Mouse (Mus musculus) forebrain, embryonic 15.5 days (tissue): ENCODE results near the gene Lmna. TPM values are rescaled to one million over a fixed set of nuclear protein-coding genes. Genes with fewer than 3 reads are reported as not detected.

ENCODE experiments used
- ATAC-seq: fragments of 200-750 bp; cut with Nextera tagmentation; replicated peaks from 2 replicates; pipeline ENCODE4 v1.8.0; 2017; ENCODE audit warnings: mild to moderate bottlenecking, moderate TSS enrichment, moderate library complexity
- H3K27ac ChIP-seq: fragments of 300-500 bp; sonication (generic); replicated peaks from 2 replicates; pipeline ENCODE4 v1.5.1; 2015; ENCODE audit warnings: mild to moderate bottlenecking, inconsistent platforms
- H3K27me3 ChIP-seq: fragments of 300-500 bp; sonication (generic); 2 replicates; pipeline ENCODE4 v1.6.1; 2015; ENCODE audit warnings: inconsistent platforms
- H3K36me3 ChIP-seq: fragments of 300-500 bp; sonication (generic); 2 replicates; pipeline ENCODE4 v1.6.1; 2015; ENCODE audit warnings: mild to moderate bottlenecking, inconsistent platforms
- H3K4me1 ChIP-seq: fragments of 300-500 bp; sonication (generic); 2 replicates; pipeline ENCODE4 v1.6.1; 2015; ENCODE audit warnings: inconsistent platforms
- H3K4me2 ChIP-seq: fragments of 300-500 bp; sonication (generic); replicated peaks from 2 replicates; pipeline ENCODE4 v1.6.1; 2015; ENCODE audit warnings: mild to moderate bottlenecking, inconsistent platforms
- H3K4me3 ChIP-seq: fragments of 300-500 bp; sonication (generic); 2 replicates; pipeline ENCODE4 v1.5.1; 2015; ENCODE audit warnings: mild to moderate bottlenecking, inconsistent platforms
- H3K9ac ChIP-seq: fragments of 300-500 bp; sonication (generic); replicated peaks from 2 replicates; pipeline ENCODE4 v1.6.1; 2015; ENCODE audit warnings: mild to moderate bottlenecking, inconsistent platforms
- H3K9me3 ChIP-seq: fragments of 300-500 bp; sonication (generic); 2 replicates; pipeline ENCODE4 v1.6.1; 2016; ENCODE audit warnings: inconsistent platforms
- WGBS: fragments of 180-500 bp; shearing (Covaris S2); methylation state at CpG from one replicate; pipeline ENCODE4 v1.1.7; 2015; ENCODE audit warnings: mixed read lengths; 5-methylcytosine and 5-hydroxymethylcytosine counted together
- polyA plus RNA-seq: library from polyadenylated mRNA; unstranded; fragments of >200 nt; fragmentation: Nextera tagmentation; extraction: Ambion mirVana; gene quantifications from 2 replicates; pipeline ENCODE4 v1.2.1, GENCODE M21; 2015

The Lmna gene
- polyA plus RNA-seq, 1 experiment from 2014 or later: 27.5 TPM

GRCm38 (mm10) chr3:88512896-88513545, 3.3 kb upstream of the Lmna start:
- no peak for ATAC-seq
- H3K27me3 ChIP-seq: no peaks in the 10 kb centered on the region
- H3K36me3 ChIP-seq: no peaks in the 10 kb centered on the region
- no peak overlapping the region; the same call in 1 of the 2 replicates for H3K9ac ChIP-seq
- no peaks in the 10 kb centered on the region for H3K9me3 ChIP-seq
- no peak overlapping the region for H3K27ac ChIP-seq
- 41% methylated on average over 13 of the region's 15 CpGs for WGBS
- no peak overlapping the region for H3K4me3 ChIP-seq
- H3K4me1 ChIP-seq: peaks cover 35% of the 10 kb centered on the region
- no peak overlapping the region for H3K4me2 ChIP-seq

GRCm38 (mm10) chr3:88512141-88512895, 2.6 kb upstream of the Lmna start:
- peaks cover 35% of the 10 kb centered on the region for H3K4me1 ChIP-seq
- no peak overlapping the region; the same call in 1 of the 2 replicates for H3K9ac ChIP-seq
- no peaks in the 10 kb centered on the region for H3K36me3 ChIP-seq
- H3K27me3 ChIP-seq: no peaks in the 10 kb centered on the region
- 42% methylated on average over 6 of the region's 6 CpGs for WGBS
- no peak overlapping the region for H3K4me2 ChIP-seq
- no peak overlapping the region for H3K27ac ChIP-seq
- no peaks in the 10 kb centered on the region for H3K9me3 ChIP-seq
- no peak for ATAC-seq
- no peak overlapping the region for H3K4me3 ChIP-seq

- no peak for ATAC-seq
- Histone ChIP-seq H3K9ac (no peak overlapping the region), H3K36me3 (no peaks in the 10 kb centered on the region), H3K4me1 (peaks cover 35% of the 10 kb centered on the region), H3K27me3 (no peaks in the 10 kb centered on the region), H3K4me3 (no peak overlapping the region), H3K4me2 (no peak overlapping the region), H3K9me3 (no peaks in the 10 kb centered on the region), H3K27ac (no peak overlapping the region)
- 75% methylated on average over 4 of the region's 4 CpGs for WGBS
Observed at GRCm38 (mm10) chr3:88511559-88511958, 1.8 kb upstream of the Lmna start.

GRCm38 (mm10) chr3:88510421-88511289, 899 bp upstream of the Lmna start:
- no peaks in the 10 kb centered on the region for H3K27me3 ChIP-seq
- peak overlapping the region; percentile 43 for H3K4me3 ChIP-seq
- peak overlapping the region; percentile 86 for H3K27ac ChIP-seq
- H3K36me3 ChIP-seq: no peaks in the 10 kb centered on the region
- no peaks in the 10 kb centered on the region for H3K9me3 ChIP-seq
- peaks cover 35% of the 10 kb centered on the region for H3K4me1 ChIP-seq
- peak overlapping the region; percentile 58 for H3K4me2 ChIP-seq
- H3K9ac ChIP-seq: peak overlapping the region; percentile 37
- ATAC-seq: peak; percentile 11
- WGBS: 53% methylated on average over 13 of the region's 13 CpGs

GRCm38 (mm10) chr3:88509250-88509649, 506 bp downstream of the Lmna start:
- ATAC-seq: no peak
- H3K36me3 ChIP-seq: no peaks in the 10 kb centered on the region
- no peaks in the 10 kb centered on the region for H3K27me3 ChIP-seq
- H3K4me1 ChIP-seq: peaks cover 35% of the 10 kb centered on the region
- WGBS: 61% methylated on average over 3 of the region's 3 CpGs
- H3K4me3 ChIP-seq: peak overlapping the region; percentile 43
- peak overlapping the region; percentile 86 for H3K27ac ChIP-seq
- H3K9me3 ChIP-seq: no peaks in the 10 kb centered on the region
- peak overlapping the region; percentile 37 for H3K9ac ChIP-seq
- peak overlapping the region; percentile 58 for H3K4me2 ChIP-seq

GRCm38 (mm10) chr3:88505765-88506164, 4.0 kb downstream of the Lmna start:
- Histone ChIP-seq H3K9ac (no peak overlapping the region), H3K9me3 (no peaks in the 10 kb centered on the region), H3K4me2 (no peak overlapping the region), H3K4me1 (peaks cover 35% of the 10 kb centered on the region), H3K27ac (no peak overlapping the region), H3K4me3 (no peak overlapping the region), H3K36me3 (no peaks in the 10 kb centered on the region), H3K27me3 (no peaks in the 10 kb centered on the region)
- no peak for ATAC-seq
- WGBS: 53% methylated on average over 7 of the region's 7 CpGs

GRCm38 (mm10) chr3:88505081-88505480, 4.7 kb downstream of the Lmna start:
- H3K36me3 ChIP-seq: no peaks in the 10 kb centered on the region
- no peak overlapping the region for H3K9ac ChIP-seq
- ATAC-seq: no peak
- no peak overlapping the region for H3K4me3 ChIP-seq
- peaks cover 28% of the 10 kb centered on the region for H3K4me1 ChIP-seq
- no peaks in the 10 kb centered on the region for H3K9me3 ChIP-seq
- 69% methylated on average over 6 of the region's 6 CpGs for WGBS
- H3K27me3 ChIP-seq: no peaks in the 10 kb centered on the region
- no peak overlapping the region for H3K4me2 ChIP-seq
- no peak overlapping the region for H3K27ac ChIP-seq

- Histone ChIP-seq H3K4me3 (no peak overlapping the region), H3K36me3 (no peaks in the 10 kb centered on the region), H3K27me3 (no peaks in the 10 kb centered on the region), H3K4me2 (no peak overlapping the region), H3K9me3 (no peaks in the 10 kb centered on the region), H3K9ac (no peak overlapping the region), H3K4me1 (peaks cover 19% of the 10 kb centered on the region), H3K27ac (no peak overlapping the region)
- no peak for ATAC-seq
- 48% methylated on average over 8 of the region's 8 CpGs for WGBS
Observed at GRCm38 (mm10) chr3:88503881-88504746, 5.6 kb downstream of the Lmna start.

- Histone ChIP-seq H3K4me1 (peaks cover 18% of the 10 kb centered on the region), H3K4me3 (peak overlapping the region; percentile 72), H3K36me3 (no peaks in the 10 kb centered on the region), H3K9ac (peak overlapping the region; percentile 74; the same call in 1 of the 2 replicates), H3K9me3 (no peaks in the 10 kb centered on the region), H3K27ac (peak overlapping the region; percentile 32; the same call in 1 of the 2 replicates), H3K4me2 (peak overlapping the region; percentile 99), H3K27me3 (no peaks in the 10 kb centered on the region)
- no peak for ATAC-seq
- 27% methylated on average over 4 of the region's 4 CpGs for WGBS
Observed at GRCm38 (mm10) chr3:88503505-88503863, 6.3 kb downstream of the Lmna start.

GRCm38 (mm10) chr3:88502641-88503504, 6.9 kb downstream of the Lmna start:
- Histone ChIP-seq H3K27ac (peak overlapping the region; percentile 32; the same call in 1 of the 2 replicates), H3K9me3 (no peaks in the 10 kb centered on the region), H3K36me3 (no peaks in the 10 kb centered on the region), H3K4me1 (peaks cover 18% of the 10 kb centered on the region), H3K4me2 (peak overlapping the region; percentile 99), H3K27me3 (no peaks in the 10 kb centered on the region), H3K9ac (peak overlapping the region; percentile 74), H3K4me3 (peak overlapping the region; percentile 72)
- under 1% methylated on average over 55 of the region's 55 CpGs for WGBS
- peak; percentile 96 for ATAC-seq
